Mouse (Mus musculus) large intestine, adult 2 months (tissue): Measurements from ENCODE around the gene Cuedc2. TPM values are rescaled to one million over a fixed set of nuclear protein-coding genes. Genes with fewer than 3 reads are reported as not detected.

Experiments used
- DNase-seq: peaks from one replicate; pipeline ENCODE4 v3.0.0-alpha.2; 2012; ENCODE audit warnings: low read depth, low spot score
- WGBS: fragments of 180-500 bp; shearing (Covaris S2); methylation state at CpG from one replicate; pipeline ENCODE4 v1.1.7; 2018; 5-methylcytosine and 5-hydroxymethylcytosine counted together
- polyA plus RNA-seq: library from polyadenylated mRNA; depleted of rRNA; stranded (reverse); fragments of >200 nt; gene quantifications from 2 replicates; pipeline ENCODE4 v1.2.3, GENCODE M21; 2012; rRNA removed

The Cuedc2 gene
- 46.7 and 47.9 TPM in 2 replicates for polyA plus RNA-seq

- WGBS: under 1% methylated on average over 31 of the region's 31 CpGs
- DNase-seq: no peak
Observed at GRCm38 (mm10) chr19:46338331-46338936, at the start of gene Cuedc2. Cuedc2 (minus strand) TSS chr19:46338702.

GRCm38 (mm10) chr19:46382275-46382674 lies 43.8 kb upstream of the Cuedc2 start:
- 86% methylated on average over 9 of the region's 9 CpGs for WGBS
- no peak for DNase-seq

- 17% methylated on average over 4 of the region's 4 CpGs for WGBS
- no peak for DNase-seq
Observed at GRCm38 (mm10) chr19:46375891-46376290, 37.4 kb upstream of the Cuedc2 start.

GRCm38 (mm10) chr19:46375489-46375888 lies 37.0 kb upstream of the Cuedc2 start:
- no peak for DNase-seq
- 18% methylated on average over 5 of the region's 5 CpGs for WGBS

GRCm38 (mm10) chr19:46374477-46375088 lies 36.1 kb upstream of the Cuedc2 start:
- no peak for DNase-seq
- 79% methylated on average over 21 of the region's 21 CpGs for WGBS

GRCm38 (mm10) chr19:46369204-46369603 lies 30.7 kb upstream of the Cuedc2 start:
- 11% methylated on average over 4 of the region's 4 CpGs for WGBS
- DNase-seq: no peak

- WGBS: 81% methylated on average over 23 of the region's 23 CpGs
Observed at GRCm38 (mm10) chr19:46367798-46368590, 29.5 kb upstream of the Cuedc2 start.

GRCm38 (mm10) chr19:46363294-46364009 lies 24.9 kb upstream of the Cuedc2 start:
- DNase-seq: no peak
- 72% methylated on average over 11 of the region's 11 CpGs for WGBS

More at GRCm38 (mm10) chr19:46367798-46368590, 29.5 kb upstream of the Cuedc2 start:
- no peak for DNase-seq

- WGBS: 88% methylated on average over 8 of the region's 8 CpGs
- no peak for DNase-seq
Observed at GRCm38 (mm10) chr19:46362104-46362503, 23.6 kb upstream of the Cuedc2 start.

- WGBS: 29% methylated on average over 4 of the region's 4 CpGs
- DNase-seq: no peak
Observed at GRCm38 (mm10) chr19:46358381-46358780, 19.9 kb upstream of the Cuedc2 start.

- 9% methylated on average over 25 of the region's 25 CpGs for WGBS
- DNase-seq: no peak
Observed at GRCm38 (mm10) chr19:46357344-46358280, 19.1 kb upstream of the Cuedc2 start.

- DNase-seq: no peak
- under 1% methylated on average over 29 of the region's 29 CpGs for WGBS
Observed at GRCm38 (mm10) chr19:46356701-46357138, 18.2 kb upstream of the Cuedc2 start.

- whole genome bisulfite sequencing: 23% methylated on average over 10 of the region's 10 CpGs
- no peak for DNase-seq
Observed at GRCm38 (mm10) chr19:46350168-46350932, 11.8 kb upstream of the Cuedc2 start, which contains the start of gene 2310034G01Rik. 2310034G01Rik (minus strand) TSS chr19:46350302.

- no peak for DNase-seq
- WGBS: 19% methylated on average over 6 of the region's 6 CpGs
Observed at GRCm38 (mm10) chr19:46349550-46349949, 11.0 kb upstream of the Cuedc2 start.

GRCm38 (mm10) chr19:46348761-46349458 lies 10.4 kb upstream of the Cuedc2 start:
- DNase-seq: no peak
- WGBS: under 1% methylated on average over 78 of the region's 78 CpGs

GRCm38 (mm10) chr19:46347936-46348668 lies 9.6 kb upstream of the Cuedc2 start:
- no peak for DNase-seq
- WGBS: 15% methylated on average over 14 of the region's 14 CpGs

- 94% methylated on average over 1 of the region's 1 CpGs for WGBS
Observed at GRCm38 (mm10) chr19:46347146-46347545, 8.6 kb upstream of the Cuedc2 start.

More at GRCm38 (mm10) chr19:46347146-46347545, 8.6 kb upstream of the Cuedc2 start:
- no peak for DNase-seq
